Mouse (Mus musculus): ENCODE measurements around the gene Camk1d.

Camk1d gene

GRCm38 (mm10) chr2:5714211-5715053 is at the start of gene Camk1d:
Gene Camk1d (minus strand): TSS chr2:5714515.
- DNase-seq (ENCODE audit: low read depth, low spot score): peak; percentile 58

- no peak for DNase-seq (ENCODE audit: low read depth, low spot score)
Measured at GRCm38 (mm10) chr2:5762031-5762430, 47.7 kb upstream of the Camk1d start.

GRCm38 (mm10) chr2:5760479-5761008 is 46.2 kb upstream of the Camk1d start:
- no peak for DNase-seq (ENCODE audit: low read depth, low spot score)

- no peak for DNase-seq (ENCODE audit: low read depth, low spot score)
Measured at GRCm38 (mm10) chr2:5758569-5758968, 44.3 kb upstream of the Camk1d start.

GRCm38 (mm10) chr2:5750872-5751271 is 36.6 kb upstream of the Camk1d start:
- DNase-seq (ENCODE audit: low read depth, low spot score): no peak

- no peak for DNase-seq (ENCODE audit: low read depth, low spot score)
Measured at GRCm38 (mm10) chr2:5749210-5749609, 34.9 kb upstream of the Camk1d start.

GRCm38 (mm10) chr2:5747545-5748043 is 33.3 kb upstream of the Camk1d start:
- no peak for DNase-seq (ENCODE audit: low read depth, low spot score)

GRCm38 (mm10) chr2:5746529-5746928 is 32.2 kb upstream of the Camk1d start:
- no peak for DNase-seq (ENCODE audit: low read depth, low spot score)

- DNase-seq (ENCODE audit: low read depth, low spot score): no peak
Measured at GRCm38 (mm10) chr2:5743886-5744285, 29.6 kb upstream of the Camk1d start.

GRCm38 (mm10) chr2:5740913-5741312 is 26.6 kb upstream of the Camk1d start:
- no peak for DNase-seq (ENCODE audit: low read depth, low spot score)

GRCm38 (mm10) chr2:5735881-5736280 is 21.6 kb upstream of the Camk1d start:
- DNase-seq (ENCODE audit: low read depth, low spot score): no peak

GRCm38 (mm10) chr2:5733300-5734085 is 19.2 kb upstream of the Camk1d start:
- DNase-seq (ENCODE audit: low read depth, low spot score): no peak

GRCm38 (mm10) chr2:5732047-5732446 is 17.7 kb upstream of the Camk1d start:
- DNase-seq (ENCODE audit: low read depth, low spot score): no peak

GRCm38 (mm10) chr2:5730364-5730792 is 16.1 kb upstream of the Camk1d start:
- no peak for DNase-seq (ENCODE audit: low read depth, low spot score)

- DNase-seq (ENCODE audit: low read depth, low spot score): no peak
Measured at GRCm38 (mm10) chr2:5729931-5730330, 15.6 kb upstream of the Camk1d start.

- DNase-seq (ENCODE audit: low read depth, low spot score): no peak
Measured at GRCm38 (mm10) chr2:5725028-5725701, 10.8 kb upstream of the Camk1d start.

- DNase-seq (ENCODE audit: low read depth, low spot score): no peak
Measured at GRCm38 (mm10) chr2:5717675-5718074, 3.4 kb upstream of the Camk1d start.

- DNase-seq (ENCODE audit: low read depth, low spot score): no peak
Measured at GRCm38 (mm10) chr2:5715544-5715943, 1.2 kb upstream of the Camk1d start.

- no peak for DNase-seq (ENCODE audit: low read depth, low spot score)
Measured at GRCm38 (mm10) chr2:5715054-5715410, 717 bp upstream of the Camk1d start.

GRCm38 (mm10) chr2:5713325-5714210 is 747 bp downstream of the Camk1d start:
- DNase-seq (ENCODE audit: low read depth, low spot score): no peak

- DNase-seq (ENCODE audit: low read depth, low spot score): no peak
Measured at GRCm38 (mm10) chr2:5712255-5712654, 2.1 kb downstream of the Camk1d start.

All from embryo, embryonic 11.5 days (tissue).